In genomic region chr4:32238921-32239748, GRCm38 (mm10) we compare ENCODE assay signal across 8 mouse cellular contexts. TPM values are rescaled to one million over a fixed set of nuclear protein-coding genes. Genes with fewer than 3 reads are reported as not detected.
DNase-seq lines count a peak whose midpoint lies in the region; ATAC-seq lines count a peak whose summit lies in the region.

No protein-coding gene starts in this region.

- peaks cover 44% of the 10 kb centered on the region for H3K4me1 ChIP-seq in forebrain, embryonic 16.5 days (replicated peaks; ENCODE audit: control insufficient read depth, insufficient read depth, low read length)

- intact Hi-C loops in heart, postnatal 36 days (cut with DNase I) = loop anchor here (2.0 to 5.0 kb wide), 3 partner anchors 36 to 298 kb away; no protein-coding TSS in a partner anchor

- H3K4me2 ChIP-seq in forebrain, embryonic 16.5 days (ENCODE audit: low read length) = peak overlapping the region; percentile 86

- peak overlapping the region; percentile 97 for H3K9ac ChIP-seq in forebrain, embryonic 16.5 days (replicated peaks; ENCODE audit: low read depth, low read length)

- no peaks in the 10 kb centered on the region for H3K27me3 ChIP-seq in forebrain, embryonic 16.5 days (replicated peaks; ENCODE audit: control insufficient read depth, insufficient read depth, low read length)

- WGBS in forebrain, embryonic 16.5 days = under 1% methylated on average over 80 of the region's 100 CpGs

- DNase-seq in ES-CJ7 (ENCODE audit: low read depth, low spot score) = peak; percentile 23
- peak; percentile 71 to 82 for DNase-seq in heart, postnatal 36 days
- DNase-seq in layer of hippocampus, adult 9-11 months = peak; percentile 46
- DNase-seq in lung, postnatal 25 days (ENCODE audit: low spot score) = peak; percentile 78
- peak; percentile 72 for DNase-seq in retina, embryonic 14.5 days (ENCODE audit: low spot score)
- DNase-seq in thymus, postnatal 36 days = peak; percentile 68 to 75

- peak; percentile 47 for ATAC-seq in cerebellum, adult (ENCODE audit: insufficient number of reproducible peaks, low FRiP score, low TSS enrichment)
- ATAC-seq in forebrain, embryonic 16.5 days = peak; percentile 48

- H3K4me3 ChIP-seq in forebrain, embryonic 16.5 days (replicated peaks; ENCODE audit: low read length) = peak overlapping the region; percentile 86

- H3K36me3 ChIP-seq in forebrain, embryonic 16.5 days (ENCODE audit: control insufficient read depth, insufficient read depth) = no peaks in the 10 kb centered on the region

- peak overlapping the region; percentile 98 for H3K27ac ChIP-seq in forebrain, embryonic 16.5 days (ENCODE audit: low read length)

- no peaks in the 10 kb centered on the region for H3K9me3 ChIP-seq in forebrain, embryonic 16.5 days (ENCODE audit: control insufficient read depth, low read length)

RNA-seq across cellular contexts. Expression of gene Bach2, which starts 0.5 kb away (rescaled TPM):
- 32.7 and 33.3 TPM in 2 replicates for polyA plus RNA-seq in forebrain, embryonic 16.5 days (2015; fragmentation: Nextera tagmentation; extraction: Ambion mirVana)
- 1 to 10 TPM; 5.4 to 6.4 TPM for total RNA-seq in heart, postnatal 36 days (2021)

Comparison
In these comparisons a context has a peak if more than half of its experiments do, and no peak if none do; other contexts are left out.
1. Peak in every context shown above with its lines: DNase-seq, ATAC-seq, H3K4me3 ChIP-seq and H3K27ac ChIP-seq.
2. DNase-seq: peak in every context shown above with its lines; median percentile 78 in lung, postnatal 25 days; 76 in heart, postnatal 36 days; 72 in retina, embryonic 14.5 days; 72 in thymus, postnatal 36 days; 46 in layer of hippocampus, adult 9-11 months; 23 in ES-CJ7.